Mouse (Mus musculus): ENCODE results near the gene Gm20388.

The Gm20388 gene

DNA sequence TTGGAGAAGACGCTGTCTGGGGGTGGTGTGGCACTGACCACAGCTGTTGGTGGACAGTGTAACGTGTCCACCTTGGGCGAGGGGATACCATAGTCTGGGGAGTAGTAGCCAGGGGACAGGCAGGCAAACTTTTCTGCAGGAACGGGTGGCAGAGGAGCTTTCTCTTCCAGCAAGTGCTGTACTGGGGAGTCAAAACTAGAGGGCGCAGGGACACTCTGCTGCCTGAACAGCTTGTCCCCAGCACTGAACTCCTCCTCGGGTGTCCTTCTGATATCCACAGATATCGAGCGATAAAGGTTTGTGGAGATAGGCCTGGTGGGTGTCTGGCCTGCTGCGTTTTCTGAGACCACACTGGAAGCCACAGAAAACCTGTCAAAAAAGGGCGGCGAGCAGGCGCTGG, 2980.8 kb downstream of the Gm20388 start:
- no peak for DNase-seq (ENCODE audit: low spot score in 2 of 2)

DNA sequence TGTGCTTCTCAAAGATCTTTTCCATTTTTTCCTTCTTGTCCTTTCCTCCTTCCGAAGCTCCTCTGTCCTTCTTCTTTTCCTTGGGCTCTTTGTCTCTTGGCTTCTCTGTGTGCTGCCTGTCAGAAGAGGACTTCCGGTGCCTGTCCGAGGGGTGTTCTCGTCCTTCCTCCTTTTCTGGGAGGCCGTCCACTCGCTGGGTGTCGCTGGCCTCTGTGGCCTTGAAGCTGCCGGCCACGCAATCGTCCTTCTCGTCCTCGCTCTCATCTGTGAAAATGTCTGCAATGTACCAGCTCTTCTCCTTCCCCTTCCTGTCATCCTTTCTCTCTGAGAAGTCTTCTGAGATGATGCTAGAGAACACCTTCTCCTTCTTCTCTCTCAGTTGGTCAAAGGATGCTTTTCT, 2982.8 kb downstream of the Gm20388 start:
- DNase-seq (ENCODE audit: low spot score in 2 of 2): no peak

DNA sequence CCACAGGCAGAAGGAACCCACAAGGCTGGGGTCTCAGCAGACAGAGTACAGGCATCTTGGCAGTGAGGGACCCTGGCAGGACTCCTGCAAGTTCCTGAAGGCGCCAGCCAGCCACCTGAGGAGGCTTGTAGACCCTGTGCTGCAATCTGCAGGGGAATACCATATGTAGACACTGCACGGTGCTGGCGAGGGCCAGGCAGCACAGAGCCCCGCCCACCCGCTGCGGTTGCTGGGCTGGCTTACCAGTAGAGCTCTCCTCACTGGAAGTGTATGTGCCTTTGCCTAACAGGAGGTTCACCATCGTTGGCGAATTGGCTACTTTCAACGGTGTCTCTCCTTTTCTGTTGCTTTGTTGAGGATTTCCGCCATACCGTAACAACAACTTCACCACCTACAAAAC, 2985.7 kb downstream of the Gm20388 start:
- DNase-seq (ENCODE audit: low spot score in 2 of 2): no peak

DNA sequence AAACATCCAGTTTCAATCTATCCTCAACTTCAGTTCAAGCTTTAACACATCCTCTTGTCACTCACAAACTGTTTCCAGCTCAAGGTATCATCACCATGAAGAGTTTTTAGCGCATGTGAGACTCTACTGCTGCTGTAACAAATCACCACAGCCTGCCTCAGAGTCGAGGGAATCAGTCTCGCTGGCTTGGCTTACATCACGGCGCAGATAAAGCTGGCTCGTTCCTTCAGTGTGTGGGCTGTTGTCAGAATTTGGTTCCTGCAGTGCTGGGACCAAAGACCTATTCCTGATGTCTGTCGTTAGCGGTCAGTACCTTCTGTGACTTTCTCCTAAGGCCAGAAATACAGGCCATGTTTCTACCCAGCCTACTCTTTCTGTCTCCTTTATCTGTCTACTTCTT, 2986.6 kb downstream of the Gm20388 start:
- no peak for DNase-seq (ENCODE audit: low spot score in 2 of 2)

DNA sequence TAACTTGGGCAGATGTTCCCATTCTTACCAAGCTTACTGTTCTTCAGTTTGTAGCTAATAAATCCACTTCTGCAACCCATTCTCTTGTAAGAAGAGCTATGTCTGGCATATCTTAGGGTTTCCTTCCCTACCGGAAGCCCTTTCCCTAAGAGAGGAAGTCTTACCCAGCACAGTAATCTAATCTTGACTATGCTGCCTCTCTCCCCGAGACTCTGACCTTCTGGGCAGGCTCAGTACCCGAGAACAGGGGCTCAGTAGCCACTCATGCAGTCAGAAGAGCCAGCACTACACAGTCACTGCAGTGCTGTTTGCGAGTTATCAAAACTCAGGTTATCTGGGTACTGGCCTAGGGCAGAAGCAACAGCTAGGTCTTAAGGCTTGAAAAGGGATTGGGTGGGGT, 2987.4 kb downstream of the Gm20388 start:
- DNase-seq (ENCODE audit: low spot score in 2 of 2): no peak

DNA sequence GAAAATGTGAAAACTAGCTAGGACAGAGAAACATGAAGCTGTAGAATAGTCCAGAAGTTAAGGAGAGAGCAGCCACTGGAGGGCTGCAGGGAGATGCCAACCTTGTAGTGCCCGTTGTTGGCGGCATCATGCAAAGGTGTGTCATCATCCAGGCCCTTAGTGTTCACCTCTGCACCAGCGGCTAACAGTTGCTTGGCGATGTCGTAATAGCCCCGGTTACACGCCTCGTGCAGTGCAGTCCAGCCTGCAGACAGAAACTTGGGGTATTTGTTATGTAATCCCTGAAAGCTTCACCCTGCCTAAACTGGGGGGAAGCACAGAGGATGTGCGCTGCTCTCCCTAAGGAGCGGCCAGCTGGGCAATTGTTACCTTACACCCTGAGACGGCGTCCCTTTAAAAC, 2987.8 kb downstream of the Gm20388 start:
- DNase-seq (ENCODE audit: low spot score in 2 of 2): no peak

DNA sequence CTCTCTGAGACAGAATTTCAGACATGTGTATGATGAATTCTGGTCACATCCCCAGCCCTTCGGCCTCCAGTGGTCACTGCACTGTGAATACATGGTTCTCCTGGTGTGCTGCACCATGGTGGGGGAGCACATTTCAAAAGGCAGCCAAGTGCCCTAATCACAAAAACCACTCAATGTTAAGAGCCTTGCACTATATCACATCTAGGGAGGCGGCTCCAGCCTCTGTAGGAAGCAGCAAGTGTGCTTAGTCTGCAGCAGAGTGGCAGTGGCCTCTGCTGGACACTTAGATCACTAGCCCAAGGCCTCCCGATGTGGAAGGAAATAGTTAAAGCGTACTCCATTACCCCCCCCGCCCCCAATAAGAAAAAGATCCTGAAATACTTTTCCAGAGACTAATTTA, 2988.4 kb downstream of the Gm20388 start:
- DNase-seq (ENCODE audit: low spot score in 2 of 2): no peak

DNA sequence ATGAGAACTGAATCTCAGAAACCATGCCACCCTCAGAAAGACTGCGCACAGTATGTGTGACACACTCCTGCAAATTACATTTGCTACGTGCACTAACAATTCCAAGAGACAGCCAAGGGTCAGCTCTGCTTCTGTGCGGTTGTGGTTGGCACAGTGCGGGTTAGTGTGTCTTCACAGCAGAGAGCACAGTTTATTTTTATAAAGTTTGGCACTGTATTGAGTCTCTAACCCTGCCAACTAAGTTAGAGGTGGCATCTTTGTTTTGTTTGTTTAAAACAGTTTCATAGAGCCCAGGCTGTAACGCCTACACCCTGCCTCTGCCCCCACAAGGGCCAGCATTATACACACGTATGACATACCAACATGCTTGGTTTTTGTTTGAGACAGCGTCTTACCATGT, 2990.8 kb downstream of the Gm20388 start:
- DNase-seq (ENCODE audit: low spot score in 2 of 2): no peak

DNA sequence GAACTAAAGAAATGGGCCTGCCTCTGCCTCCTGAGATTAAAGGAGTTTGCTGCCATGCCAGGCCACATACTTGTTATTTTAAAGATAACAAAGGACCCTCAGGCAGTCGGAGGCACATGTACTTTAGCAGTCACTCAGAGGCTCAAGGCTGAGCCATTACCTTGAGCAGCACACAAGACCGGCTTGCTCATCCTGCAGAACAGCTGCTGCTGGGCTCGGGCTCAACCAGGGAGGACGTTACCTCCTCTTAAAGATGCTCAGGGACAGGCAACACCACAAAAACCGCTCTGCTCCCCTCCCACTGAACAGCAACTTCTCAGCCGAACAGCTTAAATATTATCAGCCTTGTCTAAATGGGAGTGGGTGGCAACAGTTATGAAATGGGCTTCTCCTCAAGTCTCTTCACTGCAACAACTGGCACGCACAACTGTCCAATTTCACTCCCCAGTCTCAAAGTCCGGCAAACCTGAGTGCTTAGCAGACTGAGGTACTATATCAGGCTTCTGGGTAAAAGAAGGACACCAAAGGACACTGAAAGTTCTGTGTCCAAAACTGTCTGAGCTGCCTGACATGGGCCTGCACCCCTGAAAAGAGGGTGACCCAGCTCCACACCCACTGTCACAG, 2991.4 kb downstream of the Gm20388 start:
- no peak for DNase-seq (ENCODE audit: low spot score in 2 of 2)

DNA sequence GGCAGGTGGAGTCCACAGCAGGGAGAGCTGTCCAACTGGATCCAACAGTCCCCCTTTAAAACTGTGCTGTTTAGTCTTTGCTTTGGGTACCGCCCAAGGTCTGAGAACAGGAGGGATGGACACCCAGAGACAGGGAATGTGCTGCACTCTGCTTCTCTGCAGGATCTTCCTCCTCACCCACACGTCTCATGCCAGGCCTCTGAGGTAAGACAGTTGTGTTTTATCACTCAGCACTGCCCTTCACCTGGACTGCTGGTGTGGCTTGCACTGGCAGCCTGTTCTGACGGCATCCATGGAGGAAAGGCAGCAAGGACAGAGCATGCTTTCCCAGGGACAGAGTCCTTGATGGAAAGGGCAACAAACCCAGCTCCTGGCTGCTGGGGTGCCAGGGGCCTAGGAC, 2991.9 kb downstream of the Gm20388 start:
- DNase-seq (ENCODE audit: low spot score in 2 of 2): no peak

DNA sequence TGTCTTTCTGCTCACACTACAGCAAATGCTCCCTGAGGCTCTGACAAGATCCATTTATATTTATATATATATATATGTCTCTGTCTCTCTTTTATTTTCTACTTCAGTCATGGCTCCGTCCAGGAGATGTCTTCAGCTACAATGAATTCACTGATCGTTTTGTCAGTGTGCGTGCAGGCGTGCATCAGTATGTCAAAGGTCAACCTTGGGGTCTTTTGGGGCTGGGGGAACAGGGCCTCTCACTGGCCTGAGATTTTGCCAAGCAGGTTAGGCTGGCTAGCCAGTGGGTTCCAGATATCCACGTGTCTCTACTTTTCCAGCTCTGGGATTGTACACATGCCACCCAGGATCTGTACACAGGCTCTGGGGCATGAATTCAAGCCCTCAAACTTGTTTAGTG, 2992.4 kb downstream of the Gm20388 start:
- DNase-seq (ENCODE audit: low spot score in 2 of 2): no peak

DNA sequence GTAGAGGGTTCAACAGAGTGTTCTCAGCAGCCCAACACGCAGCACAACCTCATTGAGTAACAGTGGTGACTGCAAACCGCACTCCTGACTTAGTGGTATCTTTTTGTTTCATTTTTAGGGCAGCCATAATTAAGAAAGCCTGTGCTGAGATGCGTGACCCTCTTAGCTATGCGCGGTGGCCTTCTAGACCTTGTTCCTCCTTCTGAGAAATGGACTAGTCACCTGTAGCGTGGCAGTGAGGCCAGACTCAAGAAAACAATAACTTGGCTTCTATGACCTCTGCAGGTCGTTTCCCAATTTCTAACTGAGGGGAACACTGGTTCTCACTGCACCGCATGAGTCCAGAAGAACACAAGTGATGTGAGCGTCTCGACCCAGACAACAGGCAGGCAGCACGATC, 2993.9 kb downstream of the Gm20388 start:
- no peak for DNase-seq (ENCODE audit: low spot score in 2 of 2)

DNA sequence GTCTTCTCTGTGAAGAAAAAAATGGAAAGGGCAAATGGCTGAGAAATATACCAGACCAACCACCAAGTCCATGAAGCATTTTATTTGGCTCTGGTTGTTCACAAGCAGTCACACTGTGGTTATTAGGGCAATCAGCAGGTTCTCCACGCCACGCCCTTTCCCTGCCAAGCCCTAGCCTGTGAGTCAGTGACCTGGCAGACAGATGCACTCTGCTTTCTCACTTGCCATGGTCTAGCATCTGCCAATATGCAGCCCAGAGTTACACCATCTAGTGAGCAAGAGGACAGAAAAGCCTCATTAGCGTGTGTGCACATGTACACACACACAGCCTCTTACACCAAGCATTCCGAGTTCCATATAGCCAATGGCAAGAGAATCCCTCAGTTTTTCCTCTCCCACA, 2994.7 kb downstream of the Gm20388 start:
- peak in 1 of 2 experiments; percentile 52 for DNase-seq (ENCODE audit: low spot score in 2 of 2)

DNA sequence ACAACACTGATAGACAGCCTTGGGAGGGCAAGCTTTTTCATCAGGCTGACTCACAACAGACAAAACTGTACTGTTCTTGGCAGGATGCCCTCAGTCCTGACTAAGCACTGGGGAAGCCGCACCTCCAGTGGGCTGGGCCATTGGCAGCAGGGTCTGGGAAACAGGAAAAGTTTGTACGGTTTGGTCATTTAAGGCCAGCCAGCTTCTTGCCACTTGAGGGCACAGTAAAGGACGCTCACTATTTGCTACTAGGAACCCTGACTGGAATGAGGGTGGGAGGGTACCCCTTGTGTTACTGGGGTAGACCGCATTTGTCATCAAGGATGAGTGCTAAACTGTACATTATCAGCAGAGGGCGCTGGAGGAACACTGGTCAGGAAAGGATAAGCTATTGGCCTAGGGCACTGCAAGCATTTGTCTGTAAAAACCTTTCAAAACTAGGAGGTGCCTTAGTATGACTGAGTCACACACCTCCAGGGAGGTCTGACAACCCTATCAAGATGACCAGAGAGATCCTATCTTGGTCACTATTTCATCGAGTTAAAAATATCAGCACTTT, 2995.9 kb downstream of the Gm20388 start:
- peak; percentile 86 to 94 for DNase-seq (ENCODE audit: low spot score in 2 of 2)

DNA sequence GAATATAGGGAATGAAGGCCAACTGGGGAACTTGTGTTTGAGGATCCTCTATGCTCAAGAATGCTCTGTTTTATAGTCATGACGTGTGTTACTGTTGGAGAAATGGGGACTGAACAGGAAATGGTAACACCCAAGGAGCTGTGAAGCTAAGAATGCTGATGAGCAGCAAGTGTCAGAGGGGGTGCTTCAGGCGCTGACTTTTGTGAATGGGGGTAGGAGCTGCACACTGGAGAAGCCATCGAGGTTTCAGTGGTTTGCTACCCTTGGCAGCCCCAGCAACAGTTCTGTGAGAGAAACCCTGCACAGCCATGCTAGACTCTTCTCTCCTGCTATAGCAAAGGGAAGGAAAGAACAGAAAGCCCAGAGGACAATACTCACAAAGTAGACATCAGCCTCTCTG, 3001.5 kb downstream of the Gm20388 start:
- no peak for DNase-seq (ENCODE audit: low spot score in 2 of 2)

DNA sequence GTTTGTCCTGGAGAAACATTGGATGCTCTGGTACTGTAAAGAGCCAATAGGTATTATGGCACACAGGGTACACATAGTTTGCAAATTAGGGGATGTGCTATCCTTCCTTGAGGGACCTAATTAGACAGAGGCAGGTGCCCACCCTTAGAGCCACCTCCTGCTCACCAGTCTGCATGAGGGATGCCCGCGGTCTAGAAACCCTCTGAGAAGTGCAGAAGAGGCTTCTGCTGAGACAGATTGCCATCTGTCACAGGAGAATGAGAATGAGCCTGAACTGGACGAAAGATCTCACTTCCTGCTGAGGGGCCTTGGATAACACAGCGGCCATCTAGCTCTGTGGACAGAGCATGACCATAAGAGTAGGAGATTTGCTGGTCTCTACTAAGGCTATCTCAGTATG, 3002.2 kb downstream of the Gm20388 start:
- DNase-seq (ENCODE audit: low spot score in 2 of 2): no peak

DNA sequence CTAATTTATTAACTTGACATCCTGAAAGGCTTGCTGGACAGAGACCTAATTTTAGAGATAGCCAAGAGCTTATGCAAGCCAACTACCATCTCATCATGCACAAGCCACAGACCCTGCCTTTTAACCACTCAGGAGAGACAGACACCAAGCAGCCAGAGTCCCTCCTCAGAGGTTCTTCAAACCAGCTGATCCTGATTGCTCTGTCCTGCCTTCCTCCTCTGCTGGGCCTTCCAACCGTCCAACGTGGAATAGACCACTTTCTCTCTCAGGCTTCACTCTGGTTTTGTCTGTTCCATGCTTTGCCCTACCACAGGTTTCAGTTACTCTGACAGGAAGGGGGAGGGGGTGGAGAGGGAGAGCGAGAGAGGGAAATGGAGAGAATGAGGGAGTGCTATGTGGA, 3006.1 kb downstream of the Gm20388 start:
- DNase-seq (ENCODE audit: low spot score in 2 of 2): no peak

DNA sequence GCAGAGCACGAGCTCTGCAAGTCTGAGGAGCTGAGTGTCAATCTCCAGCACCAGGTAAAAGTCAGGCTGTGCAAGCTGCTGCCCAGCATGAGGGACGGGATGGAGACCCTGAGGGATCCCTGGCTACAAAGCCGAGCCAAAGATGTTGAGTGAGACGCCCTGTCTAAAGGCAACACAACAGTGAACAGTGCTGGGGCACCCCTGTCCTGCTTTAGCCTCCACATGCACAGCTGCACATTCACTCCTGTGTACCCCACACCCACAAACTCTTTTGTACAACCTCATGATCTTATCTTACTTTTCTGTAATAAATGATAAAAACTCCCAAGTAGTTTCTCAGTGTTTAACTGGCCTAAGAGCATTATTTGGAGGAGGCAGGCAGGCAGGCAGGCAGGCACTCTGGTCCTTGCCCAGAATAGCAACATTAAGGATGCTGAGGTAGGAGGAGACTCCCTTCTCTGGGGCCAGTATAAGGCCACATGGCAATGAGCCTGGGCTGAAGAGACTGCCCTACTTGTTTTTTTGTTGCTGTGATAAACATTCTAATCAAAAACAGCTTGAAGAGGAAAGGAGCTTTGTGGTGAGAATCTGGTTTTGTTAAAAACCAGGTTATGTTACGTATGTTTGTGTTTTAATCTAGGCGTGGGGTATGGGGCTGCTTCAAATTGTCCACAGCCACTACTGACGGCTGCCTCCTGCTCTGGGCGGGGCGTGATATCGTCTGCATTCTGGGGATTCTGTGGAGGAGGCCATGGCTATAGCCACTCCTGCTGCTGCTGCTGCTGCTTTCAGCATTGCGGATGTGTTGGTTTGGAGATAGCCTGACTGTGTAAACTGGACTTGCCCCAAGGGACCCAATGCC, 3007.1 kb downstream of the Gm20388 start:
- DNase-seq (ENCODE audit: low spot score in 2 of 2): no peak

DNA sequence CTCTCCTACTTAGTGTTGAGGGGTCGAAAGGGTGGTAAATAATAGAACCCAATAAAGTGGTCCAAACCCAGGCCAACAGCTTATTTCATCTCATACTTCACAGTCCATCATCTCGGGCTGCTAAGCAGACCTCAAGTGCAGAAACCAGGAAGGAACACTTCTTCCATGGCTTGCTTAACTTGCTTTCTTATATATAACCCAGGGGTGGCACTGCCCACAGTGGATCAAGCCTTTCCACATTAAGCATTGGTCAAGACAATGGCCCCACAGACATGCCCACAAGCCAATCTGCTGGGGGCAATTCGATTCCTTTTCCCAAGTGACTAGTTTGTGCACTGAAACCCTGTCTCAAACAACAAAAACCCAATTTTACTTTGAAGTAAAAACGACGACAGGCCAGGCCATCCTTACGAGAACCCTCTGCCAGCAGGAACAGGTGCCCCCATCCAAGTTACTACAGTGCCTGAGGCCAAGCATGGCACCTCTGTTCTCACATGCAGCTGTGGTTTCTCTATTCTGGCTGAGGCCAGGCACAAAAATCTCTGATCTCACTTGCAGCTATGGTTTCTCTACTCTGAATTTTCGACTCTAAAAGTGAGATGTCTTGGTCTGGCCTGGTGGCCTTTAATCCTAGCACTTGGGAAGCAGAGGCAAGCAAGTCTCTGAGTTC, 3007.9 kb downstream of the Gm20388 start:
- DNase-seq (ENCODE audit: low spot score in 2 of 2): no peak

DNA sequence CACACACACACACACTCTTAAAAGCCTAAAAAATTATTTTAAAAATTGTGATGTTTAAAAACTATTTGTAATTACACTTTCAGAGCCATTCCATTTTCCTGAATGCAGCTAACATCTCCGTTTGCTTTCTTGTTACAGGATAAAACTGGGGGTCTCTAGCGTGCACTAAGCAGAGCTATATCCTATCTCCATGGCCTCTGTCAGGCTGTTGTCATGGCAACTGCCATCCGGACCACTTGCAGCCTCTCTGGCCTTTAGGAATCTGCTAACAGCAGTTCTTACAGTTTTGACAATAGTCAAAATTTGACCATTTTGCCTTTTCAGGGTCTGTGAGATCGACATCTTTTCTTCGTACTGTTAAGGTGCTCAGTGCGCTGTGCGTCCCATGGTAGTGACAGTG, 3010.2 kb downstream of the Gm20388 start:
- DNase-seq (ENCODE audit: low spot score in 2 of 2): no peak

DNA sequence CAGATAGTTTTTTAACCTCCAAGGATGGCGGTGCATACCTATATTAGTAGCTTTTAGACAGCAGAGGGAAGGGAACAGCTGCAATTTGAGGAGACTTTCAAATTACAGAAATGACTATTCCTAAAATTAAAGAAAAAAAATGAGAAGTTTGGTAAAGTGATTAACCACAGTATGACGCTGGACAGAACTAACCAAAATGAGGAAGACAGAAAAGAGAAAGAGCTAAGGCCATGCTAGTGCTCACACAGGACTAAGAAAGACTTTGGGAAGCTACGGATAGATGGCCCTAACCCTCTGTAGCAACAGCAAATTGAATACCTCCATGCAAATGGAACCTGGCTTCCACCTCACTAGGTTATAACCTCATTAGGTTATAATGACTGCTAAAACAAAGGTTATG, 3012.3 kb downstream of the Gm20388 start:
- no peak for DNase-seq (ENCODE audit: low spot score in 2 of 2)

DNA sequence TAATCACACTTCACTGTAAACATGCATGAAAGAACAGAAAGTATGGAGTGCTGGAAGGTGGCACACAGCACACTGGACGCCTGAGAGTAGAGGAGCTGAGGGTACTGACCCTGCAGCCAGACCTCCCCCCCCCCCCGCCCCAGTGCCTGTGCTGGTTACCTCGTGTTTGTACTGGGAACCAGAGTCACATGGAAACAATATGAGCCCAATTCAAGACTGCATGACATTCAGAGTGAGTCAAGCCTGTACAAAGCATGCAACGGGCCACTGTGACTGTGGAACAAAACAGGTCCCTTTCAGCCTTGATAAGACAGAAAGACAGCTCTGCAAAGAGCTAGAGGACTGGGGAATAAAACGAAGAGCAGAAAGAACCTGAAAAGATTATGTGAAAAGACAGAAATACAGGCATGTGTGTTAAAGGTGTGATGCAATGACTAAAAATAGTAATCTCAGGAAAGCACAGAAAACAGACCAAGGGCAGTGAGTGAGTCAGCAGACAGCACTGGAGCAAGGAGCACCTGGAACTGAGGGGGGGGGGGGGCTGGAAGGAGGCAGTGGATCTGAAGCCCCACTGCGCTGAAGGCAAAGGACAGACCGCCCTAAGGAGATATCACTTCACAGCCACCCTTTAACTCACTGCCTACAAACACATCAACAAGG, 3012.9 kb downstream of the Gm20388 start:
- DNase-seq (ENCODE audit: low spot score in 2 of 2): no peak

Measured in urinary bladder, adult 18-20 months (tissue).